Mouse (Mus musculus) intestine, embryonic 14.5 days (tissue): ENCODE data around the gene Khsrp. TPM values are rescaled to one million over a fixed set of nuclear protein-coding genes. Genes with fewer than 3 reads are reported as not detected.

ENCODE experiments used
- ATAC-seq: fragments of 200-750 bp; cut with Nextera tagmentation; replicated peaks from 2 replicates; pipeline ENCODE4 v1.8.0; 2017; ENCODE audit warnings: low read depth, moderate number of reproducible peaks, moderate TSS enrichment, moderate library complexity; ENCODE audit not compliant: low FRiP score, low TSS enrichment
- DNase-seq: peaks from one replicate; pipeline ENCODE4 v3.0.0-alpha.2; 2018; ENCODE audit warnings: low spot score
- H3K27ac ChIP-seq: fragments of 300-500 bp; sonication (generic); 2 replicates; pipeline ENCODE4 v1.5.1; 2014; ENCODE audit warnings: low read depth, mild to moderate bottlenecking, control low read depth
- H3K27me3 ChIP-seq: fragments of 300-500 bp; sonication (generic); replicated peaks from 2 replicates; pipeline ENCODE4 v1.6.1; 2014; ENCODE audit warnings: low read length, control low read depth; ENCODE audit not compliant: control insufficient read depth, insufficient read depth
- H3K36me3 ChIP-seq: fragments of 300-500 bp; sonication (generic); 2 replicates; pipeline ENCODE4 v1.6.1; 2014; ENCODE audit warnings: low read length, control low read depth; ENCODE audit not compliant: control insufficient read depth, insufficient read depth
- H3K4me1 ChIP-seq: fragments of 300-500 bp; sonication (generic); replicated peaks from 2 replicates; pipeline ENCODE4 v1.6.1; 2014; ENCODE audit warnings: low read length, control low read depth, mixed read lengths; ENCODE audit not compliant: control insufficient read depth, insufficient read depth
- H3K4me2 ChIP-seq: fragments of 300-500 bp; sonication (generic); 2 replicates; pipeline ENCODE4 v1.6.1; 2014; ENCODE audit warnings: low read length
- H3K4me3 ChIP-seq: fragments of 300-500 bp; sonication (generic); 2 replicates; pipeline ENCODE4 v1.5.1; 2014; ENCODE audit warnings: low read depth, low read length, control low read depth, mixed read lengths
- H3K9ac ChIP-seq: fragments of 300-500 bp; sonication (generic); 2 replicates; pipeline ENCODE4 v1.6.1; 2014; ENCODE audit warnings: mild to moderate bottlenecking, low read length
- H3K9me3 ChIP-seq: fragments of 300-500 bp; sonication (generic); 2 replicates; pipeline ENCODE4 v1.6.1; 2016; ENCODE audit warnings: low read length, control low read depth; ENCODE audit not compliant: control insufficient read depth
- WGBS: fragments of 180-500 bp; shearing (Covaris S2); extraction: QIAGEN DNeasy Blood & Tissue Kit; methylation state at CpG from one replicate; pipeline ENCODE4 v1.1.7; 2014; 5-methylcytosine and 5-hydroxymethylcytosine counted together
- polyA plus RNA-seq: library from polyadenylated mRNA; unstranded; fragments of >200 nt; fragmentation: Nextera tagmentation; extraction: Ambion mirVana; gene quantifications from 2 replicates; pipeline ENCODE4 v1.2.1, GENCODE M21; 2014

The Khsrp gene
- polyA plus RNA-seq, 1 experiment from 2014 or later: 59.1 TPM

- Histone ChIP-seq H3K27ac (no peak overlapping the region), H3K4me3 (no peak overlapping the region), H3K36me3 (peaks cover 20% of the 10 kb centered on the region), H3K27me3 (no peaks in the 10 kb centered on the region), H3K4me1 (peaks cover 6% of the 10 kb centered on the region), H3K9me3 (no peaks in the 10 kb centered on the region), H3K9ac (no peak overlapping the region), H3K4me2 (no peak overlapping the region)
- DNase-seq (no peak), ATAC-seq (no peak)
- WGBS: 82% methylated on average over 7 of the region's 7 CpGs
Observed at GRCm38 (mm10) chr17:56988441-56988840, 42.9 kb downstream of the Khsrp start.

- Histone ChIP-seq H3K27ac (no peak overlapping the region), H3K4me3 (no peak overlapping the region), H3K9ac (no peak overlapping the region), H3K4me2 (no peak overlapping the region), H3K27me3 (no peaks in the 10 kb centered on the region), H3K36me3 (no peaks in the 10 kb centered on the region), H3K4me1 (peaks cover 6% of the 10 kb centered on the region), H3K9me3 (no peaks in the 10 kb centered on the region)
- ATAC-seq (no peak), DNase-seq (no peak)
- 87% methylated on average over 3 of the region's 3 CpGs for WGBS
Observed at GRCm38 (mm10) chr17:56986105-56986805, 45.1 kb downstream of the Khsrp start.

- no peaks in the 10 kb centered on the region for H3K27me3 ChIP-seq
- ATAC-seq (no peak), DNase-seq (no peak)
- no peaks in the 10 kb centered on the region for H3K4me1 ChIP-seq
- no peak overlapping the region for H3K4me2 ChIP-seq
- no peak overlapping the region for H3K9ac ChIP-seq
- H3K9me3 ChIP-seq: no peaks in the 10 kb centered on the region
- H3K36me3 ChIP-seq: no peaks in the 10 kb centered on the region
- H3K4me3 ChIP-seq: no peak overlapping the region
- no peak overlapping the region for H3K27ac ChIP-seq
- 80% methylated on average over 3 of the region's 3 CpGs for WGBS
Observed at GRCm38 (mm10) chr17:56985656-56986055, 45.7 kb downstream of the Khsrp start.

- H3K9me3 ChIP-seq: no peaks in the 10 kb centered on the region
Observed at GRCm38 (mm10) chr17:56984886-56985285, 46.4 kb downstream of the Khsrp start.

GRCm38 (mm10) chr17:56982013-56982412 is 49.3 kb downstream of the Khsrp start, which contains the start of gene Acer1:
Gene Acer1 (minus strand): TSS chr17:56982126.
- Histone ChIP-seq H3K9ac (no peak within 1 kb of the TSS), H3K4me1 (no peaks in the 10 kb centered on the region), H3K27me3 (no peaks in the 10 kb centered on the region), H3K27ac (no peak within 1 kb of the TSS), H3K9me3 (no peaks in the 10 kb centered on the region), H3K36me3 (no peaks in the 10 kb centered on the region), H3K4me3 (no peak within 1 kb of the TSS), H3K4me2 (no peak within 1 kb of the TSS)
- ATAC-seq (no peak), DNase-seq (no peak)
- WGBS: 77% methylated on average over 5 of the region's 5 CpGs

More at GRCm38 (mm10) chr17:56984886-56985285, 46.4 kb downstream of the Khsrp start:
- ATAC-seq: no peak
- Histone ChIP-seq H3K4me3 (no peak overlapping the region), H3K9ac (no peak overlapping the region), H3K27ac (no peak overlapping the region), H3K36me3 (no peaks in the 10 kb centered on the region), H3K27me3 (no peaks in the 10 kb centered on the region), H3K4me1 (no peaks in the 10 kb centered on the region), H3K4me2 (no peak overlapping the region)
- no peak for DNase-seq
- WGBS: 78% methylated on average over 9 of the region's 9 CpGs

- H3K4me2 ChIP-seq: no peak overlapping the region
- H3K27me3 ChIP-seq: no peaks in the 10 kb centered on the region
- no peaks in the 10 kb centered on the region for H3K36me3 ChIP-seq
- H3K4me1 ChIP-seq: no peaks in the 10 kb centered on the region
- no peaks in the 10 kb centered on the region for H3K9me3 ChIP-seq
- ATAC-seq (peak; percentile 37; the same call in 1 of the 2 replicates), DNase-seq (no peak)
- H3K9ac ChIP-seq: no peak overlapping the region
- 61% methylated on average over 7 of the region's 7 CpGs for WGBS
- H3K4me3 ChIP-seq: no peak overlapping the region
- H3K27ac ChIP-seq: no peak overlapping the region
Observed at GRCm38 (mm10) chr17:56981049-56981448, 50.3 kb downstream of the Khsrp start.

GRCm38 (mm10) chr17:56979524-56979923 is 51.8 kb downstream of the Khsrp start:
- WGBS: 17% methylated on average over 6 of the region's 8 CpGs
- Histone ChIP-seq H3K9me3 (no peaks in the 10 kb centered on the region), H3K4me2 (no peak overlapping the region), H3K4me1 (no peaks in the 10 kb centered on the region), H3K27ac (no peak overlapping the region), H3K36me3 (no peaks in the 10 kb centered on the region), H3K27me3 (no peaks in the 10 kb centered on the region), H3K9ac (no peak overlapping the region), H3K4me3 (no peak overlapping the region)
- DNase-seq: no peak
- no peak for ATAC-seq

GRCm38 (mm10) chr17:56976531-56977390 is 54.6 kb downstream of the Khsrp start:
- no peaks in the 10 kb centered on the region for H3K4me1 ChIP-seq
- no peak overlapping the region for H3K9ac ChIP-seq
- no peaks in the 10 kb centered on the region for H3K27me3 ChIP-seq
- H3K4me2 ChIP-seq: no peak overlapping the region
- H3K9me3 ChIP-seq: no peaks in the 10 kb centered on the region
- H3K4me3 ChIP-seq: no peak overlapping the region
- DNase-seq (peak; percentile 47), ATAC-seq (0 out of 2 replicates have a peak, but pooled peaks have one; percentile 30)
- 69% methylated on average over 8 of the region's 8 CpGs for WGBS
- H3K36me3 ChIP-seq: no peaks in the 10 kb centered on the region
- no peak overlapping the region for H3K27ac ChIP-seq
